ENCODE assay signal across 22 mouse cellular contexts in genomic region chr8:45988189-45988588, GRCm38 (mm10). TPM values are rescaled to one million over a fixed set of nuclear protein-coding genes. Genes with fewer than 3 reads are reported as not detected.
"Had no signal": no experiment of that assay in that cellular context is flagged by ENCODE, and none has a peak within 500 bp of the region (broad histone marks: within the 10 kb centered on the region; RNA-seq: fewer than 3 reads in every experiment).

No protein-coding gene starts in this region.

- H3K4me2 ChIP-seq: kidney, embryonic 15.5 days; midbrain, embryonic 11.5 days had no signal

- H3K27me3 ChIP-seq: kidney, embryonic 15.5 days; megakaryocyte, embryonic 14.5 days had no signal

- DNase-seq: kidney, adult 2 months; kidney, postnatal 10 days; kidney, postnatal 36 days; layer of hippocampus, postnatal 36 days; lung, adult 18-20 months; lung, postnatal 14 days; midbrain, embryonic 14.5 days; thymus, adult 18-20 months; thymus, postnatal 25 days had no signal

- ATAC-seq: intestine, postnatal 0 days had no signal

- H3K4me1 ChIP-seq: kidney, embryonic 15.5 days had no signal

- H3K27ac ChIP-seq: kidney, embryonic 15.5 days; left cerebral cortex, adult 2 months; macrophage had no signal

- H3K4me3 ChIP-seq: kidney, embryonic 15.5 days; left cerebral cortex, adult 2 months; megakaryocyte, embryonic 14.5 days had no signal

- H3K9ac ChIP-seq: kidney, embryonic 15.5 days had no signal

- H3K9me3 ChIP-seq: kidney, embryonic 15.5 days; megakaryocyte, embryonic 14.5 days had no signal

RNA-seq across cellular contexts. Expression of gene Lrp2bp, which starts 10.9 kb away (rescaled TPM):
- polyA plus RNA-seq: macrophage; small intestine, adult 2 months had no signal

RNA-seq across cellular contexts. Expression of gene Ccdc110, which starts 53.8 kb away (rescaled TPM):
- polyA plus RNA-seq: intestine, embryonic 14.5 days; intestine, postnatal 0 days; kidney, adult 2 months; kidney, embryonic 15.5 days; limb, embryonic 11.5 days; lung, embryonic 16.5 days; macrophage; midbrain, embryonic 11.5 days; neural tube, embryonic 11.5 days; small intestine, adult 2 months; spleen, adult 2 months; stomach, embryonic 16.5 days had no signal
